Mouse (Mus musculus): ENCODE measurements around the gene Wdr20. TPM values are rescaled to one million over a fixed set of nuclear protein-coding genes. Genes with fewer than 3 reads are reported as not detected.

The Wdr20 gene
- total RNA-seq, 4 experiments from 2014 or later, result 44.8 to 62.6 (median 50.4) TPM

GRCm38 (mm10) chr12:110813624-110814023 lies 75.9 kb downstream of the Wdr20 start:
- DNase-seq (ENCODE audit: low spot score in 2 of 2), result no peak

DNA sequence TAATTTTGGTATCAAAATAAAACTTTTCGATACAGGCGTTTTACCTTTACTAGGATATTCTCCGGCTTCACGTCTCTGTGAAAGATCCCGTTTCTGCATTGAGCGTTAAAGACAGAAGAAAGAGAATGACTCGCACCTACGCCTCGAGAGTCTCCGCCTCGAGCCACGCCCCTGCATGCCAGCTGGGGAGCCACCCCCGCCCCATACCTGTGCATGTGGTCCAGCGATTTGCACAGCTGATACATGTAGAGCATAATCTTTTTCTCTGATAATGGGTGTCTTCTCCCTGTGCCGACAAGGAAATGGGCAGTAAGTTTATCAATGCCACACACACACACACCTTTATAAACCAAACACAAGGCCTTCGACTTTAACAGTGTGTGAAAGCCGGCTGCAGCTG lies 77.2 kb downstream of the Wdr20 start:
- no peak for DNase-seq (ENCODE audit: low spot score in 2 of 2)

GRCm38 (mm10) chr12:110816833-110817232 lies 79.1 kb downstream of the Wdr20 start:
- DNase-seq (ENCODE audit: low spot score in 2 of 2), result no peak

DNA sequence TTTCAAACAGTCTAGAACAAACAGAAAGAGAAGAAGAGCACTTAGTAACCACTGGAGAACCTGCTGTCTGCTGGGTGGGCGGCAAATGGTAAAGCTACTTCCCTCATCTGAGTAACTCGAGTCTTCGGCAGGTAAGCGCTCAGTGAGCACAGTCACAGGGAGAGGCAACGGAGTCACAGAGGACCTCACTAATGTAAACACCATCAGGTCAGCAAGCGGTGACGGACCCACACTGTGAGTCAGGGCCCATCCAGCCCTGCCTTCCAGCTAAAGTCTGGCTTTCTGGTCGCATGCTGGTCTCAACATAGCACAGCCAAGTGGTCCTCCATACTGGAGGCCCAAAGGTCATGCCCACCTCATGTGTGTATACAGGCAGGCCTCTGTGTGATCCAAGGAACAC lies 81.6 kb downstream of the Wdr20 start:
- no peak for DNase-seq (ENCODE audit: low spot score in 2 of 2)

GRCm38 (mm10) chr12:110821787-110822186 lies 84.0 kb downstream of the Wdr20 start:
- DNase-seq (ENCODE audit: low spot score in 2 of 2), result no peak

- no peak for DNase-seq (ENCODE audit: low spot score in 2 of 2)
Observed at GRCm38 (mm10) chr12:110822366-110822765, 84.6 kb downstream of the Wdr20 start.

DNA sequence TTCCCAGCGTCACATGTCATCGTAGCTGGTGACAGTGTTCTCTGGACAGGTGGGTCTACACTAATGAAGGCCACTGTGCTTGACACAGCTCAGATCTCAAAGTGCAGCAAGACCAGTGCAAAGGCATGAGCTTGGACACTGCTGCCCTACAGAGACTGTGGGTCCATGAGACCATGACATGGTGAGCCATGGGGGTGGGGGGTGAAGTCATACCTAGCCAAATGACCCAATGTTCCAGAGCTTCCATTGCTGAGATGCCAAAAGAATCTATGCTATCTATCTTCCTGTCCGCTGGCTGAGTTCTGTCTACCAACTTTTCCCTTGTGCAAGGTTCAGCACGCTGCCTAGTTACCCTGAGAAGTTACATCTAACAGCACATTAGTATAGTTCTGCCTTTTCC lies 91.2 kb downstream of the Wdr20 start:
- no peak for DNase-seq (ENCODE audit: low spot score in 2 of 2)

DNA sequence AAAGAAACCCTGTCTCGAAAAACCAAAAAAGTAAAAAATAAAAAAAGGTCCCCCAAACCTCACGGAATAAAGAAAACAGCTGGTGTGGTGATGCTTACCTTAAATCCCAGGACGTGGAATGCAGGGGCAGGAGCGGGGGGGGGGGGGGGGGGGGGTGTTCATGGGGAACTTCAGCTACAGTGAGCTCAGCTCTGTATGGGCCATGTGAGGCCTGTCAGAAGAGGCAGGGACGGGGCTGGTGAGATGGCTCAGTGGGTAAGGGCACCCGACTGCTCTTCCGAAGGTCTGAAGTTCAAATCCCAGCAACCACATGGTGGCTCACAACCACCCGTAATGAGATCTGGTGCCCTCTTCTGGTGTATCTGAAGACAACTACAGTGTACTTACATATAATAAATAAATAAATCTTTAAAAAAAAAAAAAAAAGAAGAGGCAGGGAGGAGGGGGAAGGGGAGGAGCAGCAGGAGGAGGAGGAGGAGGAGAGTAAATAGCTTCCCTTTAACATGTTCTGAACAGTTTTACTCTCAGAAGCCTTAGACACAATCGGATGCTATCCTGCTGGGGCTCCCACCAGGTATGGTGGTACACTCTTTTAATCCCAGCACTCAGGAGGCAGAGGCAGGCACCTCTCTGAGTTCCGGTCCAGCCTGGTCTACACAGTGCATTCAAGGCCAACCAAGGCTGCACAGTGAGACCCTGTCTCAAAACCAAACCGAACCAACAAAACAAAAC lies 92.7 kb downstream of the Wdr20 start:
- no peak for DNase-seq (ENCODE audit: low spot score in 2 of 2)

GRCm38 (mm10) chr12:110835182-110835581 lies 97.4 kb downstream of the Wdr20 start:
- no peak for DNase-seq (ENCODE audit: low spot score in 2 of 2)

DNA sequence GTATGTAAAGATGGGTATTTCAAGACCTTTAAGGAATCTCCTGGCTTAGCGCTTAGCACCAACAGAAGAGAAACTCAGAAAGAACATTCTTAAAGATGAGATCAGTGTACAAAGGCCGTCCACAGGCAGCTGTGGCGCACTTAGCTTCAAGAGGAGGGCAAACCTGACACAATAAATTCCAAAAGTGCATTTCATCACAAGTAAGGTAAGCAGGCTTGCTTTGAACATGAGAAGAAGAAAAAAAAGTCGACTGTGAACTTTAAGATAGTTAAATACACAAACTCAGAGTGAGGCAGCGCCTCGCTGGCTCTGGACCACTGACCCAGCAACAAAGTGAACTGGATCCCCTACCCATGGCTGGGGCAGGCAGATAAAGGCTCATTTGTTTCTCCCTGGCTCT lies 99.0 kb downstream of the Wdr20 start:
- DNase-seq (ENCODE audit: low spot score in 2 of 2), result no peak

DNA sequence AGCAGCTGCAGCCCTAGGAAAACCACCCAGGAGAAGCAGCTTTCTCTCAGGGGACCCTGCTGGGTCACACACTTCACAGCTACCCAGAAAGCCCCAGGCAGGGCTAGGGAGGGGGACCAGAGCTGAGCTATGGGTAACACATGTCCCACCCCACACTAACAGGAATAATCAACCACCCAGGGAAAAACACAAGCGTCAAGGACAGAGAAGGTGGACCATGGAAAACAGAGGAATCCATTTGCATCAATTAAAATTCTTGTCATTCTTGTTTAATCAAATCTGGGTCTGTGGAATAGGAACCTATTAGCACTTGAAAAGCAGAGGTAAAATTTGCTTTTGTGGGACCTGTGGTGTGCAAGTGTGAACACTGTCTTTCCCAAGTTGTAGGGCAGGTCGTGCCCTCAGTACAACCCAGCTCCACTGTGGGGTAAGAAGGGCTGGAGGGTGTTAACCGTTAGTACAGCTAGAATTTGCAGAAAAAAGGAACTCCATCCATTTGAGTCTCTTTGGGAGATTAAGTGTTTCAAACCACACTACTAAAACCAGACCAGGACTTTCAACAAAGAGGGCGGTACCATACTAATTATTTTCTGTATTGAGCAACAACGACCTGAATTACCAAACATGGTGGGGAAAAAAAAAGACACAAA lies 99.6 kb downstream of the Wdr20 start:
- DNase-seq (ENCODE audit: low spot score in 2 of 2), result no peak

GRCm38 (mm10) chr12:110837850-110838249 lies 100.1 kb downstream of the Wdr20 start:
- no peak for DNase-seq (ENCODE audit: low spot score in 2 of 2)

DNA sequence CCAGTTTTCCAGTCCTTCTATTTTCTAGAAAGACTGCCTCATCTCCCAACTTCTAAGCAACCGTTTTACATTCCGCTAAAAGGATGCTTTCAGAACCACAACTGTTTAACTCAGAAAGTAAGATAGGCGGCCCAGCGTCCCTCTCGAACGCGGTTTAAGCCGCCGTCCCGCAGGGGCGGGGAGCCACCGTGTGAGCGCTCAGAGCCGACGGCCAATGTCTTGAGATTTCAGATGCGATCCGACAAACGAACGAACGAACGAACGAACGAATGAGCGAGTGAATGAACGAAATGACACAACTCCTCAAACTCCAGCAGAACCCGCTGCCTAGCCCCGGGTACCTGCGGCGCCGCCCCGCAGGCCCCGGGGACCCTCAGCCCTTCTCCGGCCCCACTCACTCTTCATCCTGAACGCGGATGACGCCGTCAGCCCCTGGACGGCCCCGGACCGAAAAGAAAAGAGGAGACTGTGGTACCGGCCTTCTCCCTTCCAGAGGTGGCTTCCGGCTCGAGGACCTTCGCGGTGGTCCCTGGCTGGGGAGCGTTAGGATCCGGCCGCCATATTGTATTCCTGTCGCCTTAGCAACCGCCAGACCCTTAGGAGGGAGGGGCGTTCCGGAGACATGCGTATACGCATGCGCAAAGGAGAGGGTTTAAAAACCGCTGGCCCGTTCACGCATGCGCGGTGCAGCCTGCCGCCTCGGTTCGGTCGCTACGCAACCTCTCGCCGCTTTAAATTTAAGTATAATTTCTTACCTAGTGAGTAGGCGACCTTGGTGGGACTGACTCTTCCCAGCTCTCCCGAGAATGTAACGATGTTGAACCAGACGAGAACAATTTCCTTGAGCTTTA lies 102.8 kb downstream of the Wdr20 start, which contains the start of gene Mok:
Gene Mok, minus strand, starts transcription at position 592 of the 851 bp plus-strand sequence.
- DNase-seq (ENCODE audit: low spot score in 2 of 2), result peak; percentile 91 to 96

GRCm38 (mm10) chr12:110841731-110842493 lies 104.2 kb downstream of the Wdr20 start:
- no peak for DNase-seq (ENCODE audit: low spot score in 2 of 2)

GRCm38 (mm10) chr12:110843194-110844048 lies 105.7 kb downstream of the Wdr20 start:
- peak in 1 of 2 experiments; percentile 87 for DNase-seq (ENCODE audit: low spot score in 2 of 2)

DNA sequence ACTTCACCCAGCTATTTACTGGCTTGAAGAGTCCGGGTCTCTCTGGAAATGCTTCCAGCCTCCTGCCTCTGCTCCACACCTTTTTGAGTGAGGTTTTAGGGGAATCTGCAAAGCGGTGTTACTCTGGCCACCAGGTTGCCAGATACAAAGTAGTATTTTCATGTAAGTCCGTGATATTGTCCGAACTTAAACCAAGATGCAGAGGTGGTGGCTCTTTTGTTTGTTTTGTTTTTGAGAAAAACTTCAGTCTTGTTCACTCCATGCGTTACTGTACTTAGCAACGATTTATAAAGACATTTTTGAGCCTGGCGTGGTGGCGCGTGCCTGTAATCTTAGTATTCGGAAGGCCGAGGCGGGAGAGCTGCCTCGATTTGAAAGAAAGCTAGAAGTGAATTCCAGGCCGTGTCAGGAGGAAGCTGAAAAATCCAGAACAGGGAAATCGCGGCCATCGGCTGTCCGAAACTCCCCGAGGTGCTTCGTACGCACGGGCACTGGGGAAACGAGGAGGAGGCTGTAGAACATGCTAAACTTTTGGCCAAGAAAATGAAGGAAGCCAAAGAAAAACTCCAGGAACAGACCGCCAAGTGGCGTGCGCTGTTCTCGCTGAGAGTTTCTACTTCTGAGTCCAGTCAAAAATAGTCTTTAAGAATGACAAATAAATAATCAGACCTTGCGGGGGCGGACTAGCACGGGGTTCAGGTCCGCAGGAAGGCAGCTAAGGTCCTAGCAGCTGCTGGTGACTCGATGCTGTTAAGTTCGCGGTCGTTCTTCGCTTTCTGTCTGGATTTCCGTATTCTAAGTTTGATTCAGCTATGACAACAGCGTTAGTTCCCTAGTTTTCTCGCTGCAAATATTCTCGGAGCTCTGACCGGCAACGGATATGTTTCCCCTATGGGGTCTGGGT lies 106.7 kb downstream of the Wdr20 start:
- DNase-seq (ENCODE audit: low spot score in 2 of 2), result no peak

DNA sequence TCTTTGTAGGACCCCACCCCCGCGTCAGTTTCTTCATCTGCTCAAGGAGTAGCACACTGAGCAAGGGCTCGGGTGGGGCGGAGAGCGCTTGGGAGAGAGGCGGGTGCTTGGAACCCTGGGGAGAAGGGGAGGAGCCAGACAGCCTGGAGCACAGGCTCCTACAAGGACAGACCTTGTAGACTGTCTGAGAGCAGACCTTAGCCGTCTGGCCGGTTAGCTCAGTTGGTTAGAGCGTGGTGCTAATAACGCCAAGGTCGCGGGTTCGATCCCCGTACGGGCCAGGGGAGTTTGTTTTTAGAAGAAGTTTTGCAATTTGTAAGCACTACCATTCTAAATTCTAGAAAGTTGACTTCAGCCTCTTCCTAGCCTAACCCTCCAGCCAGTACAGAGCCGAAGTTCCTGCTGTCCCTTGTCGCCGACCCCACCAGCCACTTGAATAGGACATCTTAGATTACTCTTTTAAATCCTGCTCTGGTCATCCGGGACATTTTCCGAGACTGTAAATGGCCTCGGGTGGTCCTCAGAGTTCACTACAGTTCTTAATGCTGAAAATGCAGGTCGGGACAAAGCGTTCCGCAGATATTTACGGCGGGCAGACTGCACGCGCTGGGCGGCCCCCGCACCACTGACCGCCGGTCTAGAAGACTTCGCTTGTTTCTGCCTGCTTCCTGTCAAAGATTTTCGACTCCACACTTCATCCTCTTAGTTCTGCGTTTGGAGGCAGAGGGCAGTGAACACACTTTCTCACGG lies 107.6 kb downstream of the Wdr20 start:
- peak; percentile 77 to 88 for DNase-seq (ENCODE audit: low spot score in 2 of 2)

DNA sequence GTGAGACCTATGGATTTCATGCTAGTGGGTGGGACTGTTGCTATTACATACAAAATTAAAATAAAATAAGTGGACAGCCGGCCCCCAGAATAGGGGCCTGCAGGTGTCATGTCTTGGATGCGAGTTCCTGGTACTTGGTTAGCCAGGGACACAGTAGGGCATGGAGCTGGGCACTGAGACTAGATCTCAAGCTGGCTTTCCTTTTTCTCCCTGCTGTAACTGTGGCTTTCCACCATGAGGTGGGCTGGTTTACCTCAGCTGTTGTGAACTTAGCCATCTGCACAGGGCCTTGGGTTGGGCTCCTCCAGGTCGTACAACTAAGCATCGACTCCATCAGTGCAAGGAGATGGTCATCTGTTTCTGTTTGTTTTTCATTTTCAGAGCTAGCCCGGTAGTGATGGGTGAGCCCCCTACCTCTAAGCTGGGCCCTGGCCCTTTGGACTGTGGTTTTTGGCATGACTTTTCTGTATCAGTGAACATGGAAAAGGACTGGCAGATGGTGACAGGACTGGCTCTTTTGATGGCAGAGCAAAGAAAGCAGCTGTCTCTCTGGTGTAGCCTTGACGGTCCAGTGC lies 108.5 kb downstream of the Wdr20 start:
- no peak for DNase-seq (ENCODE audit: low spot score in 2 of 2)
